Mouse (Mus musculus) kidney, adult 2 months (tissue): Measurements from ENCODE around the gene Ahcyl2.

Experiments
- CTCF ChIP-seq: fragments of 200-500 bp; conservative IDR thresholded peaks from 2 replicates; pipeline ENCODE4 v1.5.1; 2011; ENCODE audit warnings: low read depth, mild to moderate bottlenecking, control low read depth, low read length, moderate library complexity, mixed read lengths; ENCODE audit not compliant: insufficient read depth, insufficient read length
- POLR2A ChIP-seq: fragments of 200-500 bp; IDR thresholded peaks from one replicate; pipeline ENCODE4 v1.6.1; 2011; ENCODE audit warnings: low read depth, low read length, control low read depth

DNA sequence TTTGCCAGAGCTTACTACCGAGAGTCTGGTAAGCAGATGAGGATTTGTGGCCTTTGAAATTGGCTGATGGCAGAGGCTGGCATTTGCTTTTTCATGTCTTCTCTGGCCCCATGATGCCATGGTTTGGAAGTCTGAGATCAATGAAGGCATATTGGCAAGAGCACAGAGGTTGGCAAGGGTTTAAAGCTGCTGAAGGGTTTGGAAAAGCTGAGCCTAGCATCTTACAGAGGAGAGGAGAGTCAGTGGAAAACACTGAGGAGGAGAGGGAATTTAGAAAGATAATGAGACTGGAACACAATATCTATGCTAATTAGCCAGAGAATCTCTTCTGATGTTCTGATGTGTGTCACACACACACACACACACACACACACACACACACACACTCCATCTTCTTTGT, 176.7 kb downstream of the Ahcyl2 start:
- TF ChIP-seq CTCF (no peak), POLR2A (no peak)
